Mouse (Mus musculus) frontal cortex, postnatal 10 days (tissue): Measurements from ENCODE around the gene Eml2.
A peak's percentile ranks its signal among the peaks of the same experiment; 100 is the strongest.

Experiments
- DNase-seq, 2 experiments: peaks; one replicate each; pipeline ENCODE4 v3.0.0; 2022; ENCODE audit warnings: low spot score in 2 of 2, mixed read lengths in 1 of 2

Gene Eml2

DNA sequence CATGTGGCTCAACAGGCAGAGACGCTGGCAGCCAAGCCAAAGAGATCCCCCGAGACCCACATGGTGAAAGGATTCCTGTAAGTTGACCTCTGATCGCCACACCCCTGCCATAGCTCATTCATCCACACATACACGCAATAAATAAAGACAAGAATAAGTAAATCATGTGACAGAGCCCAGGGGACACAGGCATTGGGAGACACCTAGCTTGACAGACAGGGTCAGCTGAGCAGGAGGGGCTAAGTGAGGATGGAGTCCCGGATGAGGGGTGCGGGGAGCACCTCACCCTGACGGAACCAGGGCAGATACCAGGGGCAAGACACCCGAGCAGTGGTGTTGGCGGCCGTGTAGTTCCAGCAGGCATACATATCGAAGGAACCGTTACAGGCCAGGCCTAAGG is 12.5 kb upstream of the Eml2 start:
- no peak for DNase-seq

DNA sequence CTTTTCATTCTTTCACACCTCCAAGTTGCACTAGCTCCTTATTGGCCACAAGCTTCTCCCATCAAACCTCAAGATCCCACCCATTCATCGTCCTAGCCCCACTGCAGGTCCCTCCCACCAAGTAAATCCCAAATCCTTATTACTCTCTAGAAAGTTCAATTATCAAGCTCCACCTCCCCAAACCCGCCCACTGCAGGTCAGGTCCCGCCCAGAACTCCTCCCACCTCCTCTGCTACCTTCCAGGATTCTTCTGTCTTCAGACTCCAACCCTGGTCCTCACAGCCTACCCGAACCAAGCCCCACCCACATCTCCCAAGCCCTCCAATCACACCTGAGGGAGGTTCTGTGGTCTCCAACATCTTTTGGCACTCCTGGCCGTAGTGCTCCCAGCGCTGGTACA is 12.0 kb upstream of the Eml2 start:
- no peak for DNase-seq

DNA sequence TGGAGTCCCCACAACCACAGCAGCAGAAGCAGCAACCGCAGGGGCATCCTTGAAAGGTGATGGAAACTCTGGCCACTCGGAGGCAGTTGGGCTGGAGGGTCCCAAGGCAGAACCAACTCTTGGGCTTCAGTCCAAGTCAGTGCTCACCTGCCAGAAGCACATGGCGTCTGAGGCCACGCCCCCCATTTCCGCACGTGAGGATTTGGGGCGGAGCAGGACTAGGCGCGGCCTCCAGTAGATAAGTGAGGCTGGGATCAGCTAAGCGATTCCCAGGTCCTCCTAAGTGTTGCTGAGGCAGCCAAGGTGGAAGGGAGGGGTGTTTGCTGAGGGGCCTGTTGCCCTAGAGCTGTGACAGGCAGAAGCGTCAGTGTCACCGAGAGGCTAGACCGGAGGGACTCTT is 11.2 kb upstream of the Eml2 start:
- no peak for DNase-seq

DNA sequence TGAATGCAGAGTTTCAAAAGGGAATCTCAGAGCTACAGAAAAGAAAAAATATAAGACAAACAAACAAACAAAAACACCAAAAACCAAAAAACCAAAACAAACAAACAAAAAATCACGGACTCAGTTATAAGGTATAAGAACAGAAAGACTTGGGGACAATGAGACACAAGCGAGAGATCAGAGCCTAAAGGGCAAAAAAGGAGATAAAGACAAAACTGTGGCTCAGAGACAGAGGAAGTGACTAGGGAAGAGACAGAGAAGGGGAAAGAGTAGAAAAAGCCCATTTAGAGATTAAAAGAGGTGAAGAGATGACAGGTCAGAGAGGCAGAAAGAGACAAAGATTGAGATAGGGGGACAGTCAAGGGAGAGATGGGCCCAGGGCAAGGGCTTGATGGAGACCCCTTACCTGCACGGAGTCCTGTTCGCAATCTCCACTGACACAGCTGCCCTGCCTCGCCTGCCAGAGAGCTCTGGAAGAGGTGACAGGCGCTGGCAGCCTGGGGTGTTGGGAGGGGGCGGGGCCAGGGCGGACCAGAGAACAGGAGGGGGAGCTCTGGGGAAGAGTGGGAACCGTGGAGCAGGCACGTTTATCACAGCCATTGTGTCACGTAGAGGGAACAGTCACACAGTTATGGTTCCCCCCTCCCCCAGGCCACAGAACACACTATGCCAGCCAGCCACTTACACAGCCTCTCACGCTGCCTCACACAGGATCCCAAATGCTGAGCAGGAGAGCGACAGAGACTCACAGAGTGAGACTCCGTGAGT is 10.4 kb upstream of the Eml2 start, which contains the start of gene Gipr:
Gene Gipr, minus strand, starts transcription at position 472 of the 768 bp plus-strand sequence.
- DNase-seq = no peak

DNA sequence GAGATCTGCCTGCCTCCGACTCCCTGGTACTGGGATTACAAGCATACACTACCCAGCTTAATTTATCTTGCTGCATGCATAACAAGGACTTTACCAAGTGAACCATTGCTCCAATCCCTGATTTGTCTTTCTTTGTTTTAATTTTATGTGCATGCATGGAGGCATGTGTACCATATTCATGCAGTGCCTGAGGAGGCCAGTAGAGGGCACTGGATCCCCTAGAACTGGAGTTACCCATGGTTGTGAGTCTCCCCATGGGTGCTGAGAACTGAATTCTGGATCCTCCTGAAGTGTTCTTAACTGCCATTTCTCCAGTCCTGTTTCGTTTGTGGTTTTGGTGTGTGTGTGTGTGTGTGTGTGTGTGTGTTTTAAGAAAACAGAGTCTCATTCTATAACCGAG is 9.2 kb upstream of the Eml2 start:
- DNase-seq = no peak

DNA sequence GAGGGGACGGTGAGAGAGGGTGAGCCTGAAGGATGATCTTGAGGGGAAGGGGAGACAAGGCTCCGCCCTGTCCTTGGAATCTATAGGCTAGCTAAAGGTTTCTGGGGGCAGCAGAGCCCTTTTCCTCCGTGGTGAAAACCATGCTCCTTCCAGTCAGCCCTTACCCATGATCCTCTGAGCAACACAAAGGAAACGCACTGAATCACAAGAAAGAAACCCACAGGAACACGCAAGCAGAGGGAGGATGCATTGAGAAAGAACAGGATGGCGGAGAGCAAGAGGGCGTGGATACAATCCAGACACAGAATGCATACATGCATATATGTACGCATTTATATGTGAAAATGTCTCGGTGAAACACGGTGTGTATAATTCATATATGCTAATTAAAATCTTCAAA is 6.7 kb upstream of the Eml2 start:
- no peak for DNase-seq

DNA sequence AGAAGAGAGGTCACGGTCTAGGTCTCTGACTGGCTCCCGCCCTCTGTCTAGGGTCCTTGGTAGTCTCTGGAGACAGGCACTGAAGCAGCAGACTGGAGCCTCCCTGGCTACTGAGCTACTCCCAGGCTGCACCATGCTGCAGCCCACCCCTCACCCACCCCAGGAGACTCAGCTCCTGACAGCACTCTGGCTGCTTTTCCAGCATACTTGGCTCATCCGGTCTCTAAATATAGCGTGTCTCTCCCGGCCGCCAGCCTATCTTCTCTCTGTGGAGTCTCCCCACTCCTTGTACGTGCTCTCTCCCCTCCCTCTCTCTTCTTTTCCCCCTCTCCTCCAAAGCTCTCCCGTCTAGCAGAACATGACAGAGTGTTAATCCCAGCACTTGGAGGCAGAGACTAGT is 6.1 kb upstream of the Eml2 start:
- DNase-seq = peak; percentile 69 to 70

DNA sequence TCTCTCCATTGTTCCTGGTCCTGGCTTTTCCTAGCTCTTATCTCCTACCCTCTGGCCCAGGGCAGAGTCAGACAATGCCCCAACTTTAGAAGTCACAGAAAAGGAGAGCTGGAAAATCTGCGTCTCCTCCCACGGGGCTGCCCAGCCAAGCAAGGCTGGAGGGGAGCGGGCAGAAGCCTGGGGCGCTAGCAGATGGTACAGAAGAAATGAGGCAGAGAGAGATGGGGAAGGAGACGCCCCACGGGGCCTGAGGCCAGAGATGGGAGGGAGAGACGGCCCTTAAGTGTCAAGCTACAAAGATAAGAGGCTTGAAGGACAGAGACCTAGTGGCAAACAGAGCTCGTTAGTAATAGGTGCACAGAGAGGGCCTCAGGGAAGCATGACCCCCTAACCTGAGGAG is 4.4 kb upstream of the Eml2 start:
- DNase-seq = no peak

DNA sequence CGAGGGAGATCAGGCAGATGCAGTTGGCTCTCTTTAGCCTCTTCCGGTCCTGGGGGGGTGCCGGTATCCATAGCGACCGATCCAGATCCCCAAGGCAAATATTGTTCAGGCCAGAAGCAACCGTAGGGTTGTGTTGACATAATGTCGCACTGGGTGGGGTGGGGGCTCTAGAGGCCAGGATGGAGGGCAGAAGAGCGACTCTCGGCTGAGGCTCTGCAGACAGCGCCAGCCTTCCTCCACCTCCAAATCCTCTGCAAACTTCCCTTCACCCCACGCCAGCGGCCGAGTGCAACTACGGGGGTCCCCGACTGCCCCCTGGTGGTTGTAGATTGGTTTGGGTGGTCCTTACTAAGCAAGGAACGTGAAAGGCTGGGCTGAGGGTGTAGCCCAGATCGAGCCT is 3.3 kb upstream of the Eml2 start:
- peak; percentile 78 to 86 for DNase-seq

DNA sequence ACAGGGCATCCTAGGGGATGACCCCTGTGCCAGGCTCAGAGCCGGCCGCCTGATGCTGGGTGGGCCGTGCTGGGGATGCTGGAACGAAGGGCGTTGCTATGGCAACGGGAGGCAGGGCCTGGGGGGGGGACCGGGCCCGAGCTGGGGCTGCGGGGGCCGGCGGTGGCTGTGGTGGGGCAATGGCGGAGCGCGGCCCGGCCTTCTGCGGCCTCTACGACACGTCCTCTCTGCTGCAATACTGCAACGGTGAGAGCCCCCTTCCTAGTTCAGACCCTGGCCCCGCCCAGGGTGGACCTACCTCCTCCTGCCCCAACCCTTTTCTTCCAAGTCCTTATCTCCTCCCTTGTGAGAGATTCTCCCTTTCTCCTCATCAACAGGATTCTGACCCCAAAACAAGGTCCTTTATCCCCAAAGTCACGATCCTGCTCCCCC is 311 bp downstream of the Eml2 start:
- DNase-seq = no peak

DNA sequence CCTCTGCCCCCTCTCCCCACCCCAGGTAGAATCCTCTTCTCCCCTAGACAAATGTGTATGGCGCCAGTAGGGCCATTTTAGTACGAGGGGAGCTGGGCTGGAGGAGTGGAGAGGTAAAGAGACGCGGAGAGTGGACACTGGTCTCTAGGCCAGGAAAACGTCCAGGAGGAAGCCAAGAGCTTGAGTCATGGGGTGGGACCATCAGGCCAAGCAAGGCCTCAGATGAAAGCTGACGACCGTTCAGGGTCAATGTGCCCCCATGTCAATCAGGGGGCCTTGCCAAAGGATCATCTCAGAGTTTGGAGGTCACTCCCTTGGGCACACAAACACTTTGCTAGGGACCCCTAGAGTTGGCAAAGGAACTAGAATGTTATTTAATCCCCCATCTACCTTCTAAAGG is 995 bp downstream of the Eml2 start:
- no peak for DNase-seq

DNA sequence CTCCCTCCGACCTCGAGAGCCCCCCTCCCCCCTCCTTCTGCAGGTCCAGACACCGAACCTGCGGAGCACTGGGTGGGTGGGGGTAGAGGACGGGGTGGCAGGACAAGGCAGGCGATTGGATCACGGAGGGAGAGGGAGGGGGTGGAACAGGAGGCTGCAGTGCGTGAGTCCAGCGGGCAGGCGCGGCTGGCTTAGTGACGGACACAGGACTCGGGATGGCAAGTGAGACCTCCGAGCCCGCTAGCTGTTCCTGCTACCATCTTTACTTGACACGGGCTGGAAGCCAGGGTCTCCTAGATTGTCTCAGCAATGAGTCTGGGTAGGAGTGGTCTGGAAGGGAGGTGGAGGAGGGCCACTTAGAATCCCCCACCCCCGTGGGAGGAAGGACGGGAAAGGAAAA is 1.8 kb downstream of the Eml2 start:
- no peak for DNase-seq

DNA sequence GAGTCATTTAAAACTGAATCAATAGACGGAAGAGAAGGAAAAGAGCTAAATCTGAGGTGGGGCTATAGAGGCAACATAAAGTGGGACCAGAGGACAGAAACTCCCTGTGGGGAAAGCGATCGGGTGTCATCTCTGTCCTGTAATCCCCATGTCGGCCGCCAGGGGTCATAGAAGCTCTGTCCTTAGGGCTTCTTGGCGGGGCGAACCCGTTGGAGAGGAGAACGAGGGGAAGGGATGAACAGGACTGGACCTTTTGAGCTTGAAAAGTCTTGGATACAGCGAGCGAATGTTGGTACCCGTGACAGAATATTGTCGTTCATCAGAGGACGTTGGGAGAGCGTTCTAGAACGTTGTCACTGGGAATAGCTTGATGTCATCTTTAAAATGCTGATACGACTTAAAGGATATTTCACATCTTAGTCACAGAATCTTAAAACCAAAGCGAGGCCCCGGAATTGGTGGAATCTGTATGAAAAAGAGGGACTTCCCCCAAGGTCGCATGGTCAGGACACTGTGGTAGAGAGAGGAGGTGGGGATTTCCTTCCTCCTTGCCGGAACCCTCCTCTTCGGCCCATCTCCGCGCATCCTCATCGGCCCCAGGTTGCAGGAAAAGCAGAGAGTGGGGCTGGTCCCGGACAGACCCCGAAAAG is 2.3 kb downstream of the Eml2 start:
- peak in 1 of 2 experiments; percentile 80 for DNase-seq

DNA sequence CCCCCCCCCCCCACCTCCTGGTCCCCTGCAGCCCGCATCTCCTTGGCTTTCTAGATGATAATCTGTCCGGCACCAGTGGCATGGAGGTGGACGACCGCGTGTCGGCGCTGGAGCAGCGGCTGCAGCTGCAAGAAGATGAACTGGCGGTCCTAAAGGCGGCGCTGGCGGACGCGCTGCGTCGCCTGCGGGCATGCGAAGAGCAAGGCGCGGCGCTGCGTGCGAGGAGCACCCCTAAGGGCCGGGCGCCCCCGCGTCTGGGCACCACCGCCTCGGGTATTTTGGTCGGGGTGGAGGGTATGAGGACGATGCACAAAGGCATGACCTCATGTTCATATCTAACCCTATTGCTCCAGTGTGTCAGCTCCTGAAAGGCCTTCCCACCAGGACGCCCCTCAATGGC is 3.0 kb downstream of the Eml2 start:
- DNase-seq = peak in 1 of 2 experiments; percentile 76

DNA sequence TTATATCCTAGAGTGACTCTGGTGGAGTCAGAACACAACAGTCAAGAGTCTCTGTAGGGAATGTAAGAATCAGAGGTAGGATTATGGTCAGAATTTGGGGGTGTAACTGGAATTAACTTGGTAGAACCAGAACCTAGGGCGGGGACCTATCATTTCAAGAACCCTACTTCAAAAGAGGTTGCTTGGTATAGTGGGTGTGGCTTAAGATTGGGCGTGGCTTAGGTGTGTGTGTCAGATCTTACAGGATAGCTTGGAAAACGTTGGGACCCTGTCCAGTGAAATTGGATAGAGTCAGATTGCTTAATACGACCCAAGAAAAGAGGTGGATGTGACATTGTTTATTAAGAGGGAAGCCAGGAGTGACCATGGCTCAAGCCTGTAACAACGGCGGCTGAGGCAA is 3.7 kb downstream of the Eml2 start:
- no peak for DNase-seq

DNA sequence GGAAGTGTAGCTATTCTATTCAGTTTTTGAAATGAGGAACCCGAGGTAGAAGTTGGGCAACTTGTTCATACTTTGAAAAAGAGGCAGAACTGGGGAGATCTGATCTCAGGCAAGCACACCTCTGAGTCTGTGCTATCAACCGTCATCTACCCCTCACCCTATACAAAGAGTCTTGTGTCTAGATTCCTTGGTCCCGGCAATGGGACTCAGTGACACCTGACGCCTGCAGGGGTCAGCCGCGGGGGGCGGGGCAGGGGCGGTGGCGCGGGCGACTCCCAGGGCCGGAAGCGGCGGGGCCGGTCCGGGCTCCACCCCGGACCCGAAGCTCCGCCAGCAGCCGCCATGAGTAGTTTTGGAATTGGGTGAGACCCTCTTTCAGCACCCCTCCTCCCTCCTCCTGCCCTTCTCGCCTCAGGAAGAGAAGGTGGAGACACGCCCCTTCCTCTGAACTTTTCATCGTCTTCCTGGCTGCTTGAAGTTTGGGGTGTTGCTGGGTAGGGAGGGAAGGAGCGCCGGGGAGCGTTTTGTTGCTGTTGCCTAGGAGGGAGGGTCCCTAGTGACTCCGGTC is 4.7 kb downstream of the Eml2 start:
- DNase-seq = no peak

DNA sequence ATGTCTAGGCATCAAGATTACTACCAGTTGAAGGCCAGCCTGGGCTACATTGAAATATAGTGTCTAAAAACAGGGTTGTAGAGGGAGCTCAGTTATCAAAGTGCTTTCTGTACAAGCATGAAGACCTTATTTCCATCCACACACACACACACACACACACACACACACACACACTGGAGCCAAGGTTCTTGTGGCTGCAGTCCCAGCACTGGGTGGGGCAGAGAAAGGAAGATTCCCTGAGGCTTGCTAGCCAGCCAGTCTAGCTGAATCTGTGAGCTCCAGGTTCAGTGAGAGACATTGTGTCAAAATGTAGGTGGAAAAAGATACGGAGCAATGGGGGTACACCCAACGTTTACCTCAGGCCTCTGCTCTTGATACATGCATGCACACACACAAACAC is 8.0 kb downstream of the Eml2 start:
- DNase-seq = no peak

DNA sequence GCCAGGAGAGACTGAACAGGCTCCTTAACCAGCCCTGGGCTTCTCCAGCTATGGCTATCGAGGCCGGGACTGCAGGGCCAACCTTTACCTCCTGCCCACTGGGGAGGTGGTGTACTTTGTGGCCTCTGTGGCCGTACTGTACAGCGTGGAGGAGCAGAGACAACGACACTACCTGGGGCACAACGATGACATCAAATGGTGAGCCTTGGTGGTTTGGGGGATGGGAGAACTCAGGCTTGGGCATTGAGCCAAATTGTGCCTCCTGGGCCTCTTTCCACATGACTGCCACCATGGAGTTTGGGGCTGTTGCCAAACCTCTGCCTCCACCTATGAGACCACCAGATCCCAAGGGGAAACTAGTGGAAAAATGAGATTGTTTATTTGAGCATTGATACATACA is 8.5 kb downstream of the Eml2 start:
- DNase-seq = no peak

DNA sequence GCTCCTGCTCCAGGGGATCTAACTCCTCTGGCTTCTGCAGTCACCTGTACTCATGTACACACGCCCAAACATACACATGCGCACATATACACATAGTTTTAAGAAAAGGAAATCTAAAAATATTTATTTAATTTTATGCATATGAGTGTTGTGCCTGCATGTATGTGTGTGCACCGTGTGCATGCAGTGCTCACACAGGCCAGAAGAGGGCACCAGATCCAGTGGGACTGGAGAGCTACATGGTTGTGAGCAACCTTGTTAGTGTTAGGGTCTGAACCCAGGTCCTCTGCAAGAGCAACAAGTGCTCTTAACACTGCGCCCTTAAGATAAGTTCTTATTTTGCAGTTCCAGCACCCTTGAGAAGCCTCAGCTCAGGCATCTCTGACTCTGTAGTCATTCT is 18.5 kb downstream of the Eml2 start:
- DNase-seq = no peak

DNA sequence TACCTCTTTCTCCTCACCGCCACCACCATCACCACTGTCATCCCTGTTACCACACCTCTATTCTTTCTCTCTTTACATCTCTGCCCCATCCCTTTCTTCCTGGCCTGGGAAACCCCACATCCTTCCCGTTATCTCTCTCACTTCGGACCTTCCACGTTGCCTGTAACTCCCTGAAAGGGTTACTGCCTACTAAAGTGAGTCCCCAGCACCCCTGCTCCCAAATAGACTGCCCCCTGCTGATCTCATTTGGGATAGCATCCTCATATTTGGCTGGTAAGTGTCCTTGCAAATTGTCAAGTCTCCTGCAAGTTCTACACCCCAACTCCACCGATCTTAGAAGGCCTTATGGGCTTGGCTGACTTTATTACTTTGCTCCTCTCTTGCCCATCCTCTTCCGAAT is 20.5 kb downstream of the Eml2 start:
- no peak for DNase-seq

DNA sequence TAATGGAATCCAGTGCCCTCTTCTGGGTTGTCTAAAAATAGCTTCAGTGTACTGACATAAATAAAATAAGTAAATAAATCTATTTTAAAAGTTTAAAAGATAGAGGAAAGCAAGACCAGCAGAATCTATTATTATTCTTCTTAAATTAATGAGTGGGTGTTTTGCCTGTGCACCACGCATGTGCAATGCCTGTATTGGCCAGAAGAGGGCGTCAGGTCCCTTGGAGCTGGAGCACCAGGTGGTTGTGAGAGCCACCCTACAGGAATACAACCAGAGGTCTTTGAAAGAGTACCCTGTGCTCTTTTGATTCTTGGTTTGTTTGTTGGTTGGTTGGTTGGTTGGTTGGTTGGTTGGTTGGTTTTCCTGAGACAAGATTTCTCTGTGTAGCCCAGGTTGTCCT is 21.8 kb downstream of the Eml2 start:
- DNase-seq = no peak

DNA sequence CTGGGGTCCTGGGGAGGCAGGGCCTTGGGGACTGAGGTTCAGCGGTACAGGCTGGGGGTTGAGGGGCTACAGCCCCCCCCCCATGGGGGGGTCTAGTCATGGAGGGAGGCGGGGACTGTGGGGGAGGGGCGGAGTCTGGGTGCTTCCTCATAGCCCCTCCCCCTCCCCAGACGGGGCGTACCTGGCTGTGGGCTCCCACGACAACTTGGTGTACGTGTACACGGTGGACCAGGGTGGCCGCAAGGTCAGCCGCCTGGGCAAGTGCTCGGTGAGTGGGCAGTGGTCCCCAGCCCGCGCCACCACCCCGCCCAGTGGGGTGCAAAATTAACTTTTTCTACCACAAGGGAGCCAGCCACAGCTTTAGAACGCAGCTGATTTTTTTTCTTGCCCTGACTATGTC is 25.4 kb downstream of the Eml2 start:
- no peak for DNase-seq
